Mouse (Mus musculus): ENCODE measurements around the gene Ulk2. TPM values are rescaled to one million over a fixed set of nuclear protein-coding genes. Genes with fewer than 3 reads are reported as not detected.

The Ulk2 gene
- polyA plus RNA-seq, 1 experiment from 2014 or later = 11.4 TPM

DNA sequence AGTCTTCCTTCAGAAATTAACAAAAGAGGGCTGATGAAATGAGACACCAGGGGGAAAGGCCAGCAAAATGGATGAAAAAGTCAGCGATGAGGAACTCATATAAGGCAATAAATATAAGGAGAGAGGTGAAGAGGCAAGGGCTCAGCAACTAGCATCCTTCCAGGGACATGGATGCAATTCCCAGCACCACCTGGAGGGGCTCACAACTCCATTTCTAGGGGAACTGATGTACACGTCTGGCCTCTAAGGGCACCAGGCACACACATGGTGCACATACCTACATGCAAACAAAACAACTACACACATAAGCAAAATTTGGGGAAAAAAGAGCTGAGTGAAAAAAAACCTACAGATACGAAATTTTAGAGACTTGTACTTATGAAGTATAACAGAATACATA is 110.4 kb downstream of the Ulk2 start:
- H3K27ac ChIP-seq (ENCODE audit: low read length) = no peak overlapping the region
- no peak overlapping the region for H3K4me2 ChIP-seq (ENCODE audit: low read depth, low read length)
- no peaks in the 10 kb centered on the region for H3K4me1 ChIP-seq (ENCODE audit: control insufficient read depth, insufficient read depth, low read length)
- H3K36me3 ChIP-seq (ENCODE audit: control insufficient read depth, insufficient read depth) = peaks cover 25% of the 10 kb centered on the region
- ATAC-seq (replicated peaks; ENCODE audit: extremely low read depth, insufficient read depth, low FRiP score) = no peak
- WGBS = 74% methylated on average over 3 of the region's 3 CpGs
- H3K9ac ChIP-seq (ENCODE audit: low read length) = no peak overlapping the region
- no peaks in the 10 kb centered on the region for H3K27me3 ChIP-seq (ENCODE audit: control insufficient read depth, insufficient read depth, low read length)
- no peaks in the 10 kb centered on the region for H3K9me3 ChIP-seq (replicated peaks; ENCODE audit: control insufficient read depth, low read length)
- H3K4me3 ChIP-seq (ENCODE audit: low read length) = no peak overlapping the region

DNA sequence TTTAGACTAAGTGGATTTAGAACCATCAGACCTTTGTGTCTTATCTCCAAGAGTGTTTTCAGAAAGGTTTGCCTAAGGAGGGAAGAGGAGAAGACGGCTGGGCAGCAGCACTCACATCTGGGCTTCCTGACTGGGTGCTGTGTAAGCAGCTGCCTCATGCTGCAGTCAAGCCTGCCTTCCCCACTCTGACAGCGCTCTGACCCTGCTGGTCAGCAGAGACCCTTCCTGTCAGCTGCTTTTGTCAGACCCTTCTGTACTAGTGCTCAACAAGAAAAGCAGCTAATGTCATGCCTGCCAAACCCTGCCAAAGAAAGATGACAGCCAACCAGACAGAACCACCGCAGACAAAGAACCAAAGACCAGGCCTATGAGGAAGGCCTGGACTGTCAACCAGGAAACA is 111.1 kb downstream of the Ulk2 start:
- Histone ChIP-seq H3K27me3 (ENCODE audit: control insufficient read depth, insufficient read depth, low read length) (no peaks in the 10 kb centered on the region), H3K27ac (ENCODE audit: low read length) (no peak overlapping the region), H3K4me2 (ENCODE audit: low read depth, low read length) (no peak overlapping the region), H3K4me1 (ENCODE audit: control insufficient read depth, insufficient read depth, low read length) (no peaks in the 10 kb centered on the region), H3K9me3 (replicated peaks; ENCODE audit: control insufficient read depth, low read length) (no peaks in the 10 kb centered on the region), H3K36me3 (ENCODE audit: control insufficient read depth, insufficient read depth) (peaks cover 32% of the 10 kb centered on the region), H3K4me3 (ENCODE audit: low read length) (no peak overlapping the region), H3K9ac (ENCODE audit: low read length) (no peak overlapping the region)
- ATAC-seq (replicated peaks; ENCODE audit: extremely low read depth, insufficient read depth, low FRiP score) = no peak
- 67% methylated on average over 3 of the region's 3 CpGs for WGBS

DNA sequence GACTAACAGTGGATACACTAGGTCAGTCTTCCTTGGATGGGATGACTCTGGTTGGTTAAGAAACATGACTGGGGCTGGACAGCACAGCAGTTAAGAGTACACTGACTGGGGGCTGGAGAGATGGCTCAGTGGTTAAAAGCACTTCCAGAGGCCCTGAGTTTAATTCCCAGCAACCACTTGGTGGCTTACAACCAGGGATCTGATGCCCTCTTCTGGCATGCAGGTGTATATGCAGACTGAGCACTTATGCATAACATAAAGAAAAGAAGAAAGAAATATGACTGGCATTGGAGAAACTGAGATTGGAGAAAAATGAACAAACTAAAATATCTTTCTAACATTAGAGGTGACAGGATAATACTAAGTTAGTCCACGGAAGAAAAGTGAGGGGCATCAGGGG is 114.4 kb downstream of the Ulk2 start:
- peaks cover 49% of the 10 kb centered on the region for H3K36me3 ChIP-seq (ENCODE audit: control insufficient read depth, insufficient read depth)
- no peak overlapping the region for H3K27ac ChIP-seq (ENCODE audit: low read length)
- H3K9me3 ChIP-seq (replicated peaks; ENCODE audit: control insufficient read depth, low read length) = 0 out of 2 replicates have a peak, but pooled peaks cover 3% of the 10 kb centered on the region
- no peak overlapping the region for H3K4me2 ChIP-seq (ENCODE audit: low read depth, low read length)
- no peaks in the 10 kb centered on the region for H3K27me3 ChIP-seq (ENCODE audit: control insufficient read depth, insufficient read depth, low read length)
- 88% methylated on average over 1 of the region's 1 CpGs for WGBS
- no peak overlapping the region for H3K9ac ChIP-seq (ENCODE audit: low read length)
- H3K4me3 ChIP-seq (ENCODE audit: low read length) = no peak overlapping the region
- no peaks in the 10 kb centered on the region for H3K4me1 ChIP-seq (ENCODE audit: control insufficient read depth, insufficient read depth, low read length)
- ATAC-seq (replicated peaks; ENCODE audit: extremely low read depth, insufficient read depth, low FRiP score) = no peak

DNA sequence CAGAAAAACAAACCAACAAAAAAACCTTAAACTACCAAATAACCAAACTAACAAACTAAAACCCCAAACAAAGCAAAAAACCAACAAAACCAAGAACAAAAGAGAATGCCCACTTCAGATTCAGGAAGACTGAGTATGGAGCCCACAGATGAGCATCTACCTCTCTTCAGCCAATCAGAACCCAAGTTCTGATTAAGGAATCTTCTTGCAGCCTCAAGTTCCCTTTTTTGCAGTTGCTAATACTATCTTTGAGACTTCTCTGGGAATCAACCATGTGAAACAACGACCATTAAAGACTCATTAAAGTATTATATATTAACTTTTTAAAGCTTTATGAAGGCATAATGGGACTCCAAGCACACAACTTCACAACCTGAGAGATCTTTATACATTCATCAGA is 117.6 kb downstream of the Ulk2 start:
- no peak overlapping the region for H3K27ac ChIP-seq (ENCODE audit: low read length)
- H3K4me2 ChIP-seq (ENCODE audit: low read depth, low read length) = no peak overlapping the region
- no peaks in the 10 kb centered on the region for H3K27me3 ChIP-seq (ENCODE audit: control insufficient read depth, insufficient read depth, low read length)
- no peak overlapping the region for H3K4me3 ChIP-seq (ENCODE audit: low read length)
- ATAC-seq (replicated peaks; ENCODE audit: extremely low read depth, insufficient read depth, low FRiP score) = no peak
- WGBS = 88% methylated on average over 1 of the region's 1 CpGs
- no peak overlapping the region for H3K9ac ChIP-seq (ENCODE audit: low read length)
- H3K9me3 ChIP-seq (replicated peaks; ENCODE audit: control insufficient read depth, low read length) = 0 out of 2 replicates have a peak, but pooled peaks cover 3% of the 10 kb centered on the region
- H3K4me1 ChIP-seq (ENCODE audit: control insufficient read depth, insufficient read depth, low read length) = no peaks in the 10 kb centered on the region
- peaks cover 51% of the 10 kb centered on the region for H3K36me3 ChIP-seq (ENCODE audit: control insufficient read depth, insufficient read depth)

DNA sequence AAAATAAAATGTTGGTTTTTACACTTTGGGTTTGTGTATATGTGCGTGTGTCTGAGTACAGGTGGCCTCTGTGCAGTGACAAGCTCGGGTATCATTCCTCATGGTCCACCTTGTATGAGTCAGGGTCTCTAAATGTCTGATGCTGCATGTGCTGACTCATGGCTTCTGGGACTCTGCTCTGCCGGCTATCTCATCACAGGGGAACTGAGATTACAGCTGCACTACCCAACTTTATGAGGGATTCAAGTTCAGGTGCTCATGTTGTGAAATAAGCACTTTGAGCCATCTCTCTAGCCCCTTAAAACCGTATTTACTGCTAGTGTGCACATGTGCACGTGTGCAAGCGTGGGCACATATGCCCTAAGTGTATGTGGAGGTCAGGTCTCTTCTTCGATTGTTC is 122.2 kb downstream of the Ulk2 start:
- 86% methylated on average over 7 of the region's 7 CpGs for WGBS
- no peak overlapping the region for H3K27ac ChIP-seq (ENCODE audit: low read length)
- no peak overlapping the region for H3K9ac ChIP-seq (ENCODE audit: low read length)
- H3K36me3 ChIP-seq (ENCODE audit: control insufficient read depth, insufficient read depth) = peaks cover 33% of the 10 kb centered on the region
- no peak overlapping the region for H3K4me3 ChIP-seq (ENCODE audit: low read length)
- no peaks in the 10 kb centered on the region for H3K9me3 ChIP-seq (replicated peaks; ENCODE audit: control insufficient read depth, low read length)
- H3K4me1 ChIP-seq (ENCODE audit: control insufficient read depth, insufficient read depth, low read length) = no peaks in the 10 kb centered on the region; the same call in 1 of the 2 replicates
- H3K27me3 ChIP-seq (ENCODE audit: control insufficient read depth, insufficient read depth, low read length) = no peaks in the 10 kb centered on the region
- ATAC-seq (replicated peaks; ENCODE audit: extremely low read depth, insufficient read depth, low FRiP score) = no peak
- no peak overlapping the region for H3K4me2 ChIP-seq (ENCODE audit: low read depth, low read length)

DNA sequence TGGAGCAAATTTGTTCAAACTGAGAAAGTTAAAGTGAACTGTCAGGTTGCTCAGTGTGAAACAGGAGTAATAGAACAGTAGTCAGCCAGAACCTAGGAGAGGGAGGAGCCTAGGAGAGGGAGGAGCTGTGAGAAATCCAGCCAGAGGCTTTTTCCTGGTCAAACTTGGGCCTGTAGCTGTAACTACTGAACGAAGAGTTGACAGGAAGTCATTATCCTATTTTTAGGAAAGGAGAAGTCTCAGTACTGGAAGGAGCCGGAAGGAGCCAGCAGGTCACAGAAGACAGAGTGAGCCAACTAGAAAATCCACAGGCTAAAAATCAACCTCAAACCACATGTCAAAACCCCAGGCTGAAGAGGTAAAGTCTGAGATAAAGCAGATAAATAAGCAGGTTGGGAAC is 126.8 kb downstream of the Ulk2 start:
- ATAC-seq (replicated peaks; ENCODE audit: extremely low read depth, insufficient read depth, low FRiP score) = no peak
- H3K27ac ChIP-seq (ENCODE audit: low read length) = no peak overlapping the region; the same call in 1 of the 2 replicates

More for the DNA sequence above, 126.8 kb downstream of the Ulk2 start:
- H3K27me3 ChIP-seq (ENCODE audit: control insufficient read depth, insufficient read depth, low read length) = no peaks in the 10 kb centered on the region
- H3K4me3 ChIP-seq (ENCODE audit: low read length) = no peak overlapping the region
- H3K4me2 ChIP-seq (ENCODE audit: low read depth, low read length) = no peak overlapping the region
- peaks cover 16% of the 10 kb centered on the region; the same call in 1 of the 2 replicates for H3K36me3 ChIP-seq (ENCODE audit: control insufficient read depth, insufficient read depth)
- H3K9me3 ChIP-seq (replicated peaks; ENCODE audit: control insufficient read depth, low read length) = no peaks in the 10 kb centered on the region
- no peak overlapping the region for H3K9ac ChIP-seq (ENCODE audit: low read length)
- 35% methylated on average over 2 of the region's 2 CpGs for WGBS
- no peaks in the 10 kb centered on the region; the same call in 1 of the 2 replicates for H3K4me1 ChIP-seq (ENCODE audit: control insufficient read depth, insufficient read depth, low read length)

Other genes with a start within 250 kb of the Ulk2 start
- 13.9 and 15.7 TPM in 2 replicates for gene Grap, start 201.8 kb downstream of the Ulk2 start, polyA plus RNA-seq (2015; fragmentation: Nextera tagmentation; extraction: Ambion mirVana)
- 0.97 and 1.5 TPM in 2 replicates for gene Fam83g, start 171.0 kb downstream of the Ulk2 start, polyA plus RNA-seq (2015; fragmentation: Nextera tagmentation; extraction: Ambion mirVana)
- 0.11 TPM in 1 of 2 replicates, not detected in the other for gene Slc5a10, start 134.2 kb downstream of the Ulk2 start, polyA plus RNA-seq (2015; fragmentation: Nextera tagmentation; extraction: Ambion mirVana)
- gene Prpsap2, start 93.0 kb downstream of the Ulk2 start, polyA plus RNA-seq (2015; fragmentation: Nextera tagmentation; extraction: Ambion mirVana) = 14.0 and 17.7 TPM in 2 replicates
- gene Akap10, start 75.2 kb upstream of the Ulk2 start, polyA plus RNA-seq (2015; fragmentation: Nextera tagmentation; extraction: Ambion mirVana) = 14.1 and 14.5 TPM in 2 replicates
- gene Specc1, start 101.7 kb upstream of the Ulk2 start, polyA plus RNA-seq (2015; fragmentation: Nextera tagmentation; extraction: Ambion mirVana) = 9.3 TPM in 2 replicates